Mouse (Mus musculus) heart, postnatal 0 days (tissue): ENCODE data around the gene Csf3.

Experiments used
- CTCF ChIP-seq: IDR thresholded peaks from 2 replicates; pipeline ENCODE4 v1.5.1; 2016; ENCODE audit warnings: antibody characterized with exemption, control low read depth, low read depth
- EP300 ChIP-seq: IDR thresholded peaks from 2 replicates; pipeline ENCODE4 v1.6.1; 2016; ENCODE audit warnings: antibody characterized with exemption, low read depth

GRCm38 (mm10) chr11:98682811-98683210 is 18.3 kb upstream of the Csf3 start:
- no peak for TF ChIP-seq CTCF
- no peak for TF ChIP-seq EP300
